Mouse (Mus musculus) kidney, embryonic 14.5 days (tissue): ENCODE results near the gene Sbno2. TPM values are rescaled to one million over a fixed set of nuclear protein-coding genes. Genes with fewer than 3 reads are reported as not detected.
A peak's percentile ranks its signal among the peaks of the same experiment; 100 is the strongest.

Experiments used
- ATAC-seq: fragments of 200-750 bp; cut with Nextera tagmentation; 2 replicates; pipeline ENCODE4 v1.8.0; 2017; ENCODE audit warnings: moderate number of reproducible peaks, mild to moderate bottlenecking, moderate TSS enrichment, moderate library complexity; ENCODE audit not compliant: low FRiP score, low TSS enrichment
- H3K27ac ChIP-seq: fragments of 300-500 bp; sonication (generic); 2 replicates; pipeline ENCODE4 v1.5.1; 2014; ENCODE audit warnings: low read depth, mild to moderate bottlenecking, low read length, moderate library complexity, mixed read lengths
- H3K27me3 ChIP-seq: fragments of 300-500 bp; sonication (generic); 2 replicates; pipeline ENCODE4 v1.6.1; 2014; ENCODE audit warnings: mild to moderate bottlenecking, low read length; ENCODE audit not compliant: control insufficient read depth, insufficient read depth
- H3K36me3 ChIP-seq: fragments of 300-500 bp; sonication (generic); 2 replicates; pipeline ENCODE4 v1.6.1; 2014; ENCODE audit warnings: low read length, mixed read lengths; ENCODE audit not compliant: control insufficient read depth, insufficient read depth
- H3K4me1 ChIP-seq: fragments of 300-500 bp; sonication (generic); 2 replicates; pipeline ENCODE4 v1.6.1; 2014; ENCODE audit warnings: low read length, mixed read lengths; ENCODE audit not compliant: control insufficient read depth, insufficient read depth
- H3K4me2 ChIP-seq: fragments of 300-500 bp; sonication (generic); replicated peaks from 2 replicates; pipeline ENCODE4 v1.6.1; 2014; ENCODE audit warnings: low read depth, mild to moderate bottlenecking, low read length
- H3K4me3 ChIP-seq: fragments of 300-500 bp; sonication (generic); 2 replicates; pipeline ENCODE4 v1.5.1; 2014; ENCODE audit warnings: mild to moderate bottlenecking, low read length
- H3K9ac ChIP-seq: fragments of 300-500 bp; sonication (generic); 2 replicates; pipeline ENCODE4 v1.6.1; 2014; ENCODE audit warnings: low read depth, mild to moderate bottlenecking, low read length, moderate library complexity
- H3K9me3 ChIP-seq: fragments of 300-500 bp; sonication (generic); 2 replicates; pipeline ENCODE4 v1.6.1; 2016; ENCODE audit warnings: low read length; ENCODE audit not compliant: control insufficient read depth
- WGBS: fragments of 180-500 bp; shearing (Covaris S2); extraction: QIAGEN DNeasy Blood & Tissue Kit; methylation state at CpG from one replicate; pipeline ENCODE4 v1.1.7; 2014; 5-methylcytosine and 5-hydroxymethylcytosine counted together
- polyA plus RNA-seq: library from polyadenylated mRNA; unstranded; fragments of >200 nt; fragmentation: Nextera tagmentation; extraction: Ambion mirVana; gene quantifications from 2 replicates; pipeline ENCODE4 v1.2.1, GENCODE M21; 2014

Gene Sbno2
- polyA plus RNA-seq, 1 experiment from 2014 or later, result 14.8 TPM

- peaks cover 42% of the 10 kb centered on the region for H3K36me3 ChIP-seq
- H3K27me3 ChIP-seq, result peaks cover 23% of the 10 kb centered on the region
- H3K4me2 ChIP-seq, result no peak overlapping the region
- no peak overlapping the region for H3K4me3 ChIP-seq
- H3K9ac ChIP-seq, result no peak overlapping the region
- WGBS, result 76% methylated on average over 8 of the region's 8 CpGs
- H3K4me1 ChIP-seq, result peaks cover 41% of the 10 kb centered on the region
- H3K9me3 ChIP-seq, result no peaks in the 10 kb centered on the region
- H3K27ac ChIP-seq, result no peak overlapping the region
- no peak for ATAC-seq
Measured at GRCm38 (mm10) chr10:80133226-80133849, 28.0 kb upstream of the Sbno2 start.

DNA sequence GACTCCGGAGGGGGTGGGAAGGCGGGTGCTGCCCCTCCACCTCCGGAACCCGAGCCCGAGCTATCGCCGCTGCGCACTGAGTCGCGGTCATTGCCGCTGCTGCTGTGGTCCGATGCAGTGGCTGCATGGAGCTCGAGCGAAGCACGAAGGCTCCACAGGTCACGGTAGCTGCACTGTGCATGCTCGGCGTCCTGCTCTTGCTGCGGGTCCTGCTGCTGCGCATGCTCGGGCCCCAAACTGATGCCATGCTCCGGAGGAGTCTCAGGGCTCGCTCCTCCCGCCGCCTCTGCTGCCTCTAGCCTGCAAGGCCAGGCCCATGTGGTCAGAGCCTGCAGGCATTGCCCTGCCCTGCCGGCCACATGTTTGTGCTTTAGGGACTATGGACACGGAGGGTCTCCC, 26.6 kb upstream of the Sbno2 start:
- Histone ChIP-seq H3K4me3 (no peak overlapping the region), H3K27ac (no peak overlapping the region), H3K4me2 (peak overlapping the region; percentile 39), H3K9me3 (no peaks in the 10 kb centered on the region), H3K4me1 (peaks cover 27% of the 10 kb centered on the region), H3K36me3 (peaks cover 56% of the 10 kb centered on the region), H3K27me3 (peaks cover 12% of the 10 kb centered on the region), H3K9ac (peak overlapping the region; percentile 42; the same call in 1 of the 2 replicates)
- peak; percentile 25; the same call in 1 of the 2 replicates for ATAC-seq
- 24% methylated on average over 27 of the region's 27 CpGs for WGBS

- H3K36me3 ChIP-seq, result peaks cover 61% of the 10 kb centered on the region
- H3K4me2 ChIP-seq, result peak overlapping the region; percentile 39
- no peak overlapping the region for H3K4me3 ChIP-seq
- H3K9ac ChIP-seq, result peak overlapping the region; percentile 42; the same call in 1 of the 2 replicates
- H3K4me1 ChIP-seq, result peaks cover 21% of the 10 kb centered on the region
- 10% methylated on average over 52 of the region's 55 CpGs for WGBS
- no peak overlapping the region for H3K27ac ChIP-seq
- no peaks in the 10 kb centered on the region for H3K9me3 ChIP-seq
- ATAC-seq, result peak; percentile 56
- peaks cover 7% of the 10 kb centered on the region for H3K27me3 ChIP-seq
Measured at GRCm38 (mm10) chr10:80131316-80131951, 26.1 kb upstream of the Sbno2 start.

DNA sequence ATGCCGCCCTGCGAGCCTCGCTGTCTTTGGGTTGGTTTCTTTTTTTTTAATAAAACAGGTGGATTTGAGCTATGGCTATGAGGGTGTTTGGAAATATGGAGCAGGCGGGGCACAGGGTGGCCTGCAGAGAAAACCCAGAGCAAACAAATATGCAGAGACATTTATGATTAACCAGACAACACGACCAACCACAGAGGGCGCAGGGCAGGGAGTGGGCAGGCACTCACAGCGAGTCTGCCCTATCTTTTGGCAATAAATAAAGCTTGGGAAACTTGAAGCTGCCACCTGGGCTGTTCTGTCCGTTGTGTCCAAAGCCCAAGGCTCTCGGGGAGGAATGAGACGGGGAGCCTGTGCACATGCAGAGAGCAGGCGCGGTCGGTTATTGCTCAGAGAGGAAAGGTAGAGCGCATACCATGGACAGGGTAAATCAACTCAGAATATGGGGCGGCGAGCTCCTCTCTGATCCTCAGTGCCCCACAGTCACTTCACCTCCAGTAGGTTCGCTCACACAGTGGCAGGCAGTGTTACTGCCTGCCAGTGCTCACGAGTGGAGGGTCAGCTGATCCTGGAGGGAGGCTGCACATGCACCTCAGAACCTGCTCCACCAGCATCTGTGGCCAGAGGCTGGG, 25.1 kb upstream of the Sbno2 start:
- no peaks in the 10 kb centered on the region for H3K27me3 ChIP-seq
- no peak overlapping the region for H3K9ac ChIP-seq
- H3K4me2 ChIP-seq, result no peak overlapping the region
- 76% methylated on average over 18 of the region's 18 CpGs for WGBS
- peaks cover 70% of the 10 kb centered on the region for H3K36me3 ChIP-seq
- no peaks in the 10 kb centered on the region for H3K9me3 ChIP-seq
- no peak overlapping the region for H3K4me3 ChIP-seq
- no peak overlapping the region for H3K27ac ChIP-seq
- H3K4me1 ChIP-seq, result peaks cover 21% of the 10 kb centered on the region
- no peak for ATAC-seq

DNA sequence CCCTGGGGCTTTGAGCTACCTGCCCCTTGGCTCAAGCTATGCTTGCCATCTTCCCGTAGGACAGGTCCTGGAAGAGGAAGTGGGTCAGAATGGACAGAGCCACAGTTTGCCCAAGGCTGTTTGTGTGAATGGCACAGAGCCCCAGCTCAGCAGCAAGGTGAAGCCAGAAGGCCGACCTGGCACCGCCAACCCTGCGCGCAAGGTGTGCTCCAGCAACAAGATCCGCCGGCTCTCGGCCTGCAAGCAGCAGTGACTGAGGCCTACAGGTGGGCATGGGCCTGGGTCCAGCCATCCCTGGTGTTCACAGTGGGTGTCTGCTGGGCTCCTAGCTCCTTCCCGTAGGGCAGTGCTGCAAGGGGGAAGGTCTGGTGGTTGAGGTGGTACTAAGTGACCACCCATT, 24.5 kb upstream of the Sbno2 start:
- no peak overlapping the region for H3K4me3 ChIP-seq

GRCm38 (mm10) chr10:80127920-80128319, 22.5 kb upstream of the Sbno2 start:
- ATAC-seq, result no peak
- Histone ChIP-seq H3K9ac (no peak overlapping the region), H3K27me3 (no peaks in the 10 kb centered on the region), H3K9me3 (no peaks in the 10 kb centered on the region), H3K4me2 (no peak overlapping the region), H3K27ac (no peak overlapping the region), H3K4me1 (peaks cover 21% of the 10 kb centered on the region), H3K4me3 (no peak overlapping the region), H3K36me3 (peaks cover 83% of the 10 kb centered on the region)
- 94% methylated on average over 8 of the region's 8 CpGs for WGBS

More for the DNA sequence above, 24.5 kb upstream of the Sbno2 start:
- Histone ChIP-seq H3K4me1 (peaks cover 21% of the 10 kb centered on the region), H3K27ac (no peak overlapping the region), H3K9ac (no peak overlapping the region), H3K27me3 (no peaks in the 10 kb centered on the region), H3K9me3 (no peaks in the 10 kb centered on the region), H3K4me2 (no peak overlapping the region), H3K36me3 (peaks cover 77% of the 10 kb centered on the region)
- no peak for ATAC-seq
- 93% methylated on average over 9 of the region's 9 CpGs for WGBS

DNA sequence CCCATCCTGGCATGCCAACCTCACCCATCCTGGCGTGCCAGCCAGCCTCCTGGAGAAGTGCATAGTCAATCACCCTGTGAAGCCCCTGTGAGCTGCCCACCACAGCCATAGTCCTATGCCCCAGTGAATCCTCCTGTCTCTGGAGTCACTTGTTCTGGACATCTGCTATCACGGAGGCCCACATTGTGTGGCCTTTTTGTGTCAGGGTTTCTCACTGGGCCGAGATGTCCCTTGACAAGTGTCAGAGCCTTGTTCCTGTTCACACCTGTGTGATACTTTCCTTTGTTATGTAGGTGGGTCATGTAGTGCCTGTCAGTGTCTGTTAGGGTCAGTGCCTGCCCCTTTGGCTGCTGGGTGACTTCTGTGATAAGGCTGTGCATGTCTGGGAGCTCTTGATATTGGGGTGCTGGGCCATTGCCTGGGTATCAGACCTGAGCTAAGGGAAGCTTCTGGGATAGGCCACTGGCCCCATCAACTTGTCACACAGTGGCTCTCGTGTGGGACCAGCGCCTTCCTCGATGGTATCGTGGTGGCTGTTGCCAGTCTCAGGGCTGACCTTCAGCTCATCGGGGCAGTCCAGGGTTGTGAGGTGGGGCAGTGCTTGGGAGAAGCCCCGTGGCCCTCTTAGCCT, 18.7 kb upstream of the Sbno2 start:
- Histone ChIP-seq H3K9me3 (no peaks in the 10 kb centered on the region), H3K4me3 (no peak overlapping the region), H3K4me1 (0 out of 2 replicates have a peak, but pooled peaks cover 1% of the 10 kb centered on the region), H3K27ac (no peak overlapping the region), H3K27me3 (no peaks in the 10 kb centered on the region), H3K4me2 (no peak overlapping the region), H3K36me3 (peaks cover 74% of the 10 kb centered on the region), H3K9ac (no peak overlapping the region)
- WGBS, result 85% methylated on average over 9 of the region's 9 CpGs
- ATAC-seq, result no peak

- WGBS, result 73% methylated on average over 2 of the region's 2 CpGs
- Histone ChIP-seq H3K4me1 (peaks cover 22% of the 10 kb centered on the region), H3K36me3 (peaks cover 61% of the 10 kb centered on the region), H3K9ac (no peak overlapping the region), H3K4me3 (no peak overlapping the region), H3K4me2 (no peak overlapping the region), H3K27me3 (no peaks in the 10 kb centered on the region), H3K9me3 (no peaks in the 10 kb centered on the region), H3K27ac (no peak overlapping the region)
- ATAC-seq, result no peak
Measured at GRCm38 (mm10) chr10:80121639-80122038, 16.3 kb upstream of the Sbno2 start.

- WGBS, result 80% methylated on average over 2 of the region's 2 CpGs
- peaks cover 22% of the 10 kb centered on the region for H3K4me1 ChIP-seq
- no peak overlapping the region for H3K9ac ChIP-seq
- H3K4me2 ChIP-seq, result no peak overlapping the region
- H3K4me3 ChIP-seq, result no peak overlapping the region
- no peak for ATAC-seq
- H3K27me3 ChIP-seq, result no peaks in the 10 kb centered on the region
- no peak overlapping the region for H3K27ac ChIP-seq
- H3K9me3 ChIP-seq, result no peaks in the 10 kb centered on the region
- H3K36me3 ChIP-seq, result peaks cover 46% of the 10 kb centered on the region
Measured at GRCm38 (mm10) chr10:80120146-80120545, 14.8 kb upstream of the Sbno2 start.
